Mouse (Mus musculus): ENCODE measurements at regions not wholly inside any gene's neighbourhood (a gene's known extent, or its start where the extent isn't known, plus 50 kb on each side); places are given as distances from the start of the nearest gene placed in this dataset.

DNA sequence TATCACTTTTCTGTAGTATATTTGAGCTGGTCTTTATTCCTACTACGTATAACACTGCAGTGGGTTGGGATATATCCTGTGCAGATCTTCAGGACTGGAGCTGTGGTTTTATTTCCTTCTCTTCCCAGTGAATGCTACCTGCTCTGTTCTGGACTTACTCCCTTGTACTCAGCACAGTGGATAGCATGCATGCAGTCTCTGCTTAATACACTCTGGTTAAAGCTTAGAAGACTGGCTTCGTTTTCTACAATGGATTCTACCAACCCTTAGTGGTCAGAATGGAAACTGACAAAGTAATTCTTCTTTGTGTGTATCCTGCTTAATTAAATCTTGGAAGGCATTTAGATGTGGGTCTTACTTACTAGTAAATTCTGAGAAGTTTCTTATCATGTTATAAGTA is 292.3 kb downstream of the 1700017N19Rik start:
- DNase-seq (ENCODE audit: low spot score in 2 of 2): no peak

GRCm38 (mm10) chr10:100922976-100923375 is 332.7 kb downstream of the 1700017N19Rik start:
- no peak for DNase-seq (ENCODE audit: low spot score in 2 of 2)

- no peak for DNase-seq (ENCODE audit: low spot score in 2 of 2)
These were observed 336.8 kb downstream of the 1700017N19Rik start for GRCm38 (mm10) chr10:100927086-100927485.

- no peak for DNase-seq (ENCODE audit: low spot score in 2 of 2)
These were observed 341.5 kb downstream of the 1700017N19Rik start for GRCm38 (mm10) chr10:100931739-100932138.

- DNase-seq (ENCODE audit: low spot score in 2 of 2): no peak
These were observed 368.1 kb downstream of the 1700017N19Rik start for GRCm38 (mm10) chr10:100958371-100958770.

DNA sequence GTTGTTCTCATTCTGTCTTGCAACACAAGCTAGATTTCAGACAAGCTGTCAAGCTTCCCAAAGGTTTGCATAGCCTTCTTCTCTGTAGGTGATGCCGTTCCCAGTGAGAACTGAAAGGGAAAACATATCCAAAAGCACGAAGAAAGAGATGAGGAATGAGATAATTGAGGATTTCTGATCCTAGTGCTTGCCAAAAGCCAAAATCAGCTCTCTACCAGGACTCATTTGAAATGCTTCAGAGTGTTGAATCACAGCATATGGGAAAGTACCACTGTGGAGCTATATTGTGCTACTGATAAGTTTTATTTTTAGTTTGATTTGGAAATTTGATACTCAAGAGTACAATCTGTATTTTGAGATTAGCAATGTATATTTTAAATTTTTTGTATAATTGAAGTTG is 413.2 kb downstream of the 1700017N19Rik start:
- DNase-seq (ENCODE audit: low spot score in 2 of 2): no peak

DNA sequence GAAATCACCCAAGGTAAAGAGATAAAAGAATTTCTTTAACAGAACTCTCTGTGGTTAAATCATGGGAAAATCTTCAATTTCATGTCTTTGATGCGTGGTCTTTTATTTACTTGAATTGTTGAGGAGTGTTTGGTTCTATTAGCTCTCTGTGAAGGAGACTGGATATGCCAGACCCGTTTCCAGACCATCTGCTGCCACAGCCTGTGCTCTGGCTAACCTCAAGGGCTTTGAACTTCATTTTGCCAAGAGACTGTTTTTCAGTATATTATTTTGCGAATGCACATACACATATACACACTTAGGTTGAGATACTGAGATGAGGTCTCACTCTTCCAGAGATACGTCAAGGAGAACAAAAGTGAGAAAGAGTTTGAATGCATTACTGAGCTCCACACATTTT is 414.4 kb downstream of the 1700017N19Rik start:
- no peak for DNase-seq (ENCODE audit: low spot score in 2 of 2)

- no peak for DNase-seq (ENCODE audit: low spot score in 2 of 2)
These were observed 425.1 kb downstream of the 1700017N19Rik start for GRCm38 (mm10) chr10:101015416-101015815.

GRCm38 (mm10) chr10:101038630-101039029 is 448.3 kb downstream of the 1700017N19Rik start:
- DNase-seq (ENCODE audit: low spot score in 2 of 2): no peak

- no peak for DNase-seq (ENCODE audit: low spot score in 2 of 2)
These were observed 448.8 kb downstream of the 1700017N19Rik start for GRCm38 (mm10) chr10:101039034-101039433.
